Mouse (Mus musculus) stomach, postnatal 0 days (tissue): Measurements from ENCODE around the gene Nt5dc2. TPM values are rescaled to one million over a fixed set of nuclear protein-coding genes. Genes with fewer than 3 reads are reported as not detected.

ENCODE experiments used
- ATAC-seq: fragments of 200-750 bp; cut with Nextera tagmentation; 2 replicates; pipeline ENCODE4 v1.8.0; 2017; ENCODE audit not compliant: low FRiP score, low TSS enrichment
- DNase-seq: peaks from one replicate; pipeline ENCODE4 v3.0.0-alpha.2; 2016; ENCODE audit warnings: low spot score
- H3K27ac ChIP-seq: fragments of 300-500 bp; sonication (generic); replicated peaks from 2 replicates; pipeline ENCODE4 v1.5.1; 2014; ENCODE audit warnings: mild to moderate bottlenecking, control low read depth
- H3K27me3 ChIP-seq: fragments of 300-500 bp; sonication (generic); 2 replicates; pipeline ENCODE4 v1.6.1; 2014; ENCODE audit warnings: low read length; ENCODE audit not compliant: control insufficient read depth, insufficient read depth
- H3K36me3 ChIP-seq: fragments of 300-500 bp; sonication (generic); 2 replicates; pipeline ENCODE4 v1.6.1; 2014; ENCODE audit warnings: low read length, mixed read lengths; ENCODE audit not compliant: control insufficient read depth, insufficient read depth
- H3K4me1 ChIP-seq: fragments of 300-500 bp; sonication (generic); replicated peaks from 2 replicates; pipeline ENCODE4 v1.6.1; 2014; ENCODE audit warnings: antibody characterized with exemption; ENCODE audit not compliant: control insufficient read depth, insufficient read depth
- H3K4me2 ChIP-seq: fragments of 300-500 bp; sonication (generic); replicated peaks from 2 replicates; pipeline ENCODE4 v1.6.1; 2014; ENCODE audit warnings: low read depth, mild to moderate bottlenecking, control low read depth, moderate library complexity
- H3K4me3 ChIP-seq: fragments of 300-500 bp; sonication (generic); 2 replicates; pipeline ENCODE4 v1.5.1; 2014; ENCODE audit warnings: low read depth, low read length, control low read depth
- H3K9ac ChIP-seq: fragments of 300-500 bp; sonication (generic); 2 replicates; pipeline ENCODE4 v1.6.1; 2014; ENCODE audit warnings: mild to moderate bottlenecking, low read length, control low read depth, mixed read lengths
- H3K9me3 ChIP-seq: fragments of 300-500 bp; sonication (generic); 2 replicates; pipeline ENCODE4 v1.6.1; 2016; ENCODE audit warnings: low read length; ENCODE audit not compliant: control insufficient read depth
- CTCF ChIP-seq: IDR thresholded peaks from 2 replicates; pipeline ENCODE4 v1.5.1; 2016; ENCODE audit warnings: antibody characterized with exemption, low read depth, mild to moderate bottlenecking, moderate library complexity
- EP300 ChIP-seq: optimal IDR thresholded peaks from 2 replicates; pipeline ENCODE3; 2016; ENCODE audit warnings: antibody characterized with exemption
- WGBS: fragments of 180-500 bp; shearing (Covaris S2); extraction: QIAGEN DNeasy Blood & Tissue Kit; methylation state at CpG from one replicate; pipeline ENCODE4 v1.1.7; 2014; 5-methylcytosine and 5-hydroxymethylcytosine counted together
- polyA plus RNA-seq: library from polyadenylated mRNA; unstranded; fragments of >200 nt; fragmentation: Nextera tagmentation; extraction: Ambion mirVana; gene quantifications from 2 replicates; pipeline ENCODE4 v1.2.1, GENCODE M21; 2015

Gene Nt5dc2
- polyA plus RNA-seq, 1 experiment from 2014 or later: 65.3 TPM

DNA sequence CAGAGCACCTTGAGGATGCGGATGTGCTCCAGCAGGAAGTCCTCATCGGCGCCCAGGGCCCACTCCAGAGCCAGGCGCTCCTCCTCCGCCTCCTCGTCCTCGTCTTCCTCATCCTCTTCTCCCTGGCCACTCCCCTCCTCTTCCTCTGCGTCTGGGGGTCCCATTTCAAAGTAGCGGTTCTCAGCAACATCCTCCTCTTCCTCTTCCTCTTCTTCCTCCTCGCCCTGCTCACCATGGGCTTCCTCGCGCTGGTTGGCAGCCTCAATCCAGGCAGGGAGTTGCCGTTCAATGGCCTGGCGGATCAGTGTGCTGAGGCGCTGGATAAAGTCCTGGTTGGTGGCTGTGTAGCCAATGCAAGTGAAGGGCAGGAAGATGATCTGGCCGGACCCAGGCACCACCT is 46.4 kb downstream of the Nt5dc2 start:
- H3K36me3 ChIP-seq: peaks cover 50% of the 10 kb centered on the region
- H3K9me3 ChIP-seq: no peaks in the 10 kb centered on the region
- no peak overlapping the region for H3K9ac ChIP-seq
- no peak overlapping the region for H3K4me3 ChIP-seq
- H3K4me2 ChIP-seq: no peak overlapping the region
- ATAC-seq (no peak), DNase-seq (no peak)
- no peak overlapping the region for H3K27ac ChIP-seq
- H3K27me3 ChIP-seq: no peaks in the 10 kb centered on the region
- WGBS: 89% methylated on average over 16 of the region's 16 CpGs
- no peaks in the 10 kb centered on the region for H3K4me1 ChIP-seq
- no peak for TF ChIP-seq EP300
- TF ChIP-seq CTCF: no peak

DNA sequence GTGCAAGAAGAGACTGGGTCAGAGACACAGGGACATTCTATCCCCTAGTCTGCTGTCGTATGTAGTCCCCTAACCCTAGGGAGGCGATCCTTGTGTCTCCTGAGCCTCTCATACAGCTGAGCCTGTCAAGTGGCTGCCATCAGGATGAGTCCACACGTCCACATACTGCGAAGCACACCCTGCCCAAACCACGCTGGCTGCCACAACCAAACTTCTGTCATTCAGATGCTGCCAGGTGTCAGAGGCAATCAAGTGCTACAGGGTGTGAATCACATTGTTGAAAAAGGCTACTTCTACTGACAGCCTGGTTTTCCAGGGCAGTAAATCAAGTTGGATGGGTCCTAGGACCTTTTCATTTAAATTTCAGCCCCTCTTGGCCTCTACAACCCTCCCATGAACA is 46.9 kb downstream of the Nt5dc2 start:
- TF ChIP-seq CTCF (no peak), EP300 (no peak)
- Histone ChIP-seq H3K27me3 (no peaks in the 10 kb centered on the region), H3K4me2 (no peak overlapping the region), H3K9me3 (no peaks in the 10 kb centered on the region), H3K9ac (no peak overlapping the region), H3K27ac (no peak overlapping the region), H3K36me3 (peaks cover 51% of the 10 kb centered on the region), H3K4me1 (no peaks in the 10 kb centered on the region), H3K4me3 (no peak overlapping the region)
- DNase-seq (no peak), ATAC-seq (no peak)
- WGBS: 88% methylated on average over 5 of the region's 5 CpGs

DNA sequence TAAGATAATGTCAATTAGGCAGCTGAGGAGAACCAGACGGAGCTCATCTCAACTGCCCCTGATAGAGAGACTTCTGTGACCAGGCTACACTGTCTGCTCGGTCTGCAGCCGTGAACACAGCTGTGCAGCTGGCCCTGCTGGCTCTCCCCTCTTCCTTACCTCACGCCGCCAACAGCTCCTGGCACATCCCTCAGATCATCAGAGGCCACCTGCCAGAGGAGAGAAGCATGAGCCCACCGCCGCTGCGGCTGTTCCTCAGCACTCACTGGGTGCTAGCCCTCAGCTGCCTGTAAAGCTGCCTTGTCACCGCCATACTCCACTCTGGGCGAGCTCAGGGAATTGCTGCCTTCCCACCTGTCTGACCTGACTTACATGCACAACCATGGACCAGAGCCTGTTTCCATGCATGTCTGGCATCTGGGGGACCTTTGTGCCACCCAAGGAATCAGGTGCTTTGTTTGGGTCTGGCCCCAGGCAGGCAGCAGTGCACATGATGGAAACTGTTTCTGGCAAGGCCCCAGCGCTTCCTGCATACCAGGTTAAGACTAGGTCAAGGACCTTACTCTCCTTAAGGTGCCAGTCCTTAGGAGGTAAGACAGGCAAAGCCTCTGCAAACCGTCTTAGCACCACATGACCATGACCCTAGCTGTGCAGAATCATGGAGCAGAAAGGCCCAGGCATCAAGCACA is 49.0 kb downstream of the Nt5dc2 start:
- Histone ChIP-seq H3K4me3 (no peak overlapping the region), H3K4me2 (no peak overlapping the region), H3K9me3 (no peaks in the 10 kb centered on the region), H3K36me3 (peaks cover 46% of the 10 kb centered on the region), H3K9ac (no peak overlapping the region), H3K4me1 (no peaks in the 10 kb centered on the region), H3K27ac (no peak overlapping the region), H3K27me3 (no peaks in the 10 kb centered on the region)
- DNase-seq: no peak
- 86% methylated on average over 12 of the region's 12 CpGs for WGBS
- no peak for TF ChIP-seq CTCF
- TF ChIP-seq EP300: no peak
- ATAC-seq: no peak

DNA sequence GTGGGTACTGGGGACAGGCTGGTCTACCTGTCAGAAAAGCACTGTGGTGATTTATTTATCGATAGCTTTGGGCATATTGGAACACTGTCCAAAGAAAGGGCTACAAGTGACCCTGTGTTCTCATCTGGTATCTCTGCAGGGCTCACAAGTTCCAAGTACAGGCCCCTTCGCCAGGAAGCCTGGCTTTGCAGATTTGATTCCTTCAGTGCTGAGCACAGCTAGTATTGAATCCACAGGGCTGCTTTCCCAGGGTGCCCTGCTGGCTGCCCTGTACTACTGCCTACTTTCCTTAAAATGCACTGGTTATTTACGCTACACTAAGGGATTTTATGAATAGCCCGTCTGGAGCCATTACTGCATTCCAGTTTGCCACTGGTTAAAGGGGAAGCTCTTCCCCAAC is 50.7 kb downstream of the Nt5dc2 start:
- WGBS: 82% methylated on average over 4 of the region's 4 CpGs
- no peak for ATAC-seq
- Histone ChIP-seq H3K9ac (no peak overlapping the region), H3K4me1 (no peaks in the 10 kb centered on the region), H3K27ac (no peak overlapping the region), H3K4me3 (no peak overlapping the region), H3K27me3 (no peaks in the 10 kb centered on the region), H3K4me2 (no peak overlapping the region), H3K9me3 (no peaks in the 10 kb centered on the region), H3K36me3 (peaks cover 54% of the 10 kb centered on the region)
- TF ChIP-seq CTCF: no peak
- TF ChIP-seq EP300: no peak
- DNase-seq: no peak

DNA sequence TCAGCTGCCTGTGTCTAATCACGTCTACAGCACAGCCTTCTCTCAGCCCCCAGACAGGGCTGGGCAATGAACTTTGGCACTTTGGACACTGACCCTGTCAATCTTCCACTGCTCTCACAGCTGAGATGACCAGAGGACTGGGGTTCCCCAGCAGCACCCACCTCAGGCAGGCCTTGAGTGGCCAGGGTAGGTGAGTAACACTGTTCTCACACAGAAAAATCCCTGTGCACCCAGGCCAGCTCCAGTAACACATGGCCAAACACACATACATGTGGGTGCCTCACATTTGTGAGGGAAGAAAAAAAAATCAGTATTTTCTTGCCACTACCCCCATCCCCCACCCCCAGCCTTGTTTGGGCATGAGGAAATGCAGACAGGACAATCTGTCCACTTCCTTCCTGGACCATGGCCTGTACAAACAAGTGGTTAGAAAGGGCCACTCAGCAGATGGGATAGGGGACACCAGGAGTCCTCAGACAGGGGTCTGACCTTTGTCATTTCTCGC is 52.0 kb downstream of the Nt5dc2 start:
- ATAC-seq (peak; percentile 60; the same call in 1 of the 2 replicates), DNase-seq (no peak)
- H3K36me3 ChIP-seq: peaks cover 59% of the 10 kb centered on the region
- H3K27ac ChIP-seq: no peak overlapping the region
- no peak overlapping the region for H3K4me2 ChIP-seq
- H3K27me3 ChIP-seq: no peaks in the 10 kb centered on the region
- H3K9me3 ChIP-seq: no peaks in the 10 kb centered on the region
- no peak overlapping the region for H3K9ac ChIP-seq
- TF ChIP-seq EP300 (no peak), CTCF (no peak)
- H3K4me1 ChIP-seq: no peaks in the 10 kb centered on the region
- no peak overlapping the region for H3K4me3 ChIP-seq
- WGBS: 55% methylated on average over 2 of the region's 2 CpGs

DNA sequence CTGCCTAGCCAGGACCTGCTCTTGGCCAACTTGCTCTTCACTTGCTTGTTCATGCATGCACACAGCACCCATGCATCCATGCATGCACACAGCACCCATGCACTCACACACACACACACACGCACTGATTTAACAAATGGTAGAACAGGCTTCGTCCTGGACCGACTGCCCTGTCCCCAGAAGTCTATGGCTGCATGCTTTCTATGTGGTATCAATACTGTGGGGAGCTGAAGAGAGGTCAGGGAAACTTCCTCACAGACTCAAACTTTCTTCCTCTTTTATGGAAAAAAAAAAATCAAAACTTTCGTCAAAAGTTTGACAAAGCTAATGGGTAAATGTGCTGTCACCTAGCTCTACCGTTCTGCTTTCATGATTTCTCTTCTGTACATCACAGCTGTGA is 52.7 kb downstream of the Nt5dc2 start:
- WGBS: 72% methylated on average over 5 of the region's 5 CpGs
- Histone ChIP-seq H3K36me3 (peaks cover 62% of the 10 kb centered on the region), H3K4me3 (no peak overlapping the region), H3K9me3 (no peaks in the 10 kb centered on the region), H3K4me1 (no peaks in the 10 kb centered on the region), H3K9ac (no peak overlapping the region), H3K4me2 (no peak overlapping the region), H3K27me3 (no peaks in the 10 kb centered on the region), H3K27ac (peak overlapping the region; percentile 35; the same call in 1 of the 2 replicates)
- ATAC-seq (no peak), DNase-seq (no peak)
- no peak for TF ChIP-seq EP300
- TF ChIP-seq CTCF: no peak
